Mouse (Mus musculus): Measurements from ENCODE around the gene Btbd9. TPM values are rescaled to one million over a fixed set of nuclear protein-coding genes. Genes with fewer than 3 reads are reported as not detected.

The Btbd9 gene
- polyA plus RNA-seq, 1 experiment, result 15.3 TPM

GRCm38 (mm10) chr17:30570971-30571370, 5.3 kb downstream of the Btbd9 start:
- Histone ChIP-seq H3K36me3 (ENCODE audit: control insufficient read depth, insufficient read depth) (no peaks in the 10 kb centered on the region), H3K27me3 (ENCODE audit: control insufficient read depth, insufficient read depth, insufficient read length) (no peaks in the 10 kb centered on the region), H3ac (ENCODE audit: control insufficient read depth, insufficient read length, low read depth) (no peak overlapping the region), H3K79me2 (ENCODE audit: control insufficient read depth, insufficient read depth) (peaks cover 24% of the 10 kb centered on the region), H3K79me3 (ENCODE audit: low read depth) (no peaks in the 10 kb centered on the region), H3K4me3 (ENCODE audit: insufficient read depth, poor library complexity, severe bottlenecking) (no peak overlapping the region)
- TF ChIP-seq FOSL1 (IDR thresholded peaks at IDR 0.05; ENCODE audit: insufficient read depth, low read length, poor library complexity, severe bottlenecking) (no peak), MYOG (IDR thresholded peaks at IDR 0.05; ENCODE audit: control insufficient read depth, extremely low read depth, insufficient read length) (no peak), CEBPB (IDR thresholded peaks at IDR 0.05; ENCODE audit: low read depth) (no peak), CTCF (IDR thresholded peaks at IDR 0.05; ENCODE audit: control insufficient read depth, insufficient read depth, insufficient read length) (no peak), MAX (IDR thresholded peaks at IDR 0.05) (no peak), USF1 (IDR thresholded peaks at IDR 0.05; ENCODE audit: low read depth) (no peak), MYOD1 (IDR thresholded peaks at IDR 0.05; ENCODE audit: control insufficient read depth, insufficient read length, low read depth) (no peak)

DNA sequence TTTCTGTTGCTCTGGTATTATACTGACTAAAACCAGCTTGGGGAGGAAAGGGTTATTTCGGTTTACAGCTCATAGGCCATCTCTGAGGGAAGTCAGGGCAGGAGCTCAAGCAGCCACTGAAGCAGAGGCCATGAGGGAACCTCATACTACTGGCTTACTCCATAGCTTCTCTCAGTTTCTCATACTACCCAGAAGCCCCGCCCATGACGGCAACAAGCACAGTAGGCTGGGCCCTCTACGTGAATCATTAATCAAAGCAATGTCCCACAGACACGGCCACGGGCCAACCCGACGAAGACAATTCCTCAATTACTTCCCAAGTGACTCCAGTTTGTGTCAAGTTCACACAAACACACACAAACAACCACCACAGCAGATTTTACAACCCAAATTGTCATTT, 6.1 kb downstream of the Btbd9 start:
- TF ChIP-seq MAX (IDR thresholded peaks at IDR 0.05), result no peak
- TF ChIP-seq MYOG (IDR thresholded peaks at IDR 0.05; ENCODE audit: control insufficient read depth, extremely low read depth, insufficient read length), result no peak
- no peak for TF ChIP-seq CEBPB (IDR thresholded peaks at IDR 0.05; ENCODE audit: low read depth)
- no peak for TF ChIP-seq USF1 (IDR thresholded peaks at IDR 0.05; ENCODE audit: low read depth)
- no peak for TF ChIP-seq MYOD1 (IDR thresholded peaks at IDR 0.05; ENCODE audit: control insufficient read depth, insufficient read length, low read depth)
- no peak for TF ChIP-seq CTCF (IDR thresholded peaks at IDR 0.05; ENCODE audit: control insufficient read depth, insufficient read depth, insufficient read length)
- no peak for TF ChIP-seq FOSL1 (IDR thresholded peaks at IDR 0.05; ENCODE audit: insufficient read depth, low read length, poor library complexity, severe bottlenecking)
- no peaks in the 10 kb centered on the region for H3K27me3 ChIP-seq (ENCODE audit: control insufficient read depth, insufficient read depth, insufficient read length)
- H3K79me2 ChIP-seq (ENCODE audit: control insufficient read depth, insufficient read depth), result peaks cover 20% of the 10 kb centered on the region
- H3ac ChIP-seq (ENCODE audit: control insufficient read depth, insufficient read length, low read depth), result no peak overlapping the region
- no peak overlapping the region for H3K4me3 ChIP-seq (ENCODE audit: insufficient read depth, poor library complexity, severe bottlenecking)
- no peaks in the 10 kb centered on the region for H3K36me3 ChIP-seq (ENCODE audit: control insufficient read depth, insufficient read depth)
- no peaks in the 10 kb centered on the region for H3K79me3 ChIP-seq (ENCODE audit: low read depth)

GRCm38 (mm10) chr17:30568473-30568872, 7.8 kb downstream of the Btbd9 start:
- no peaks in the 10 kb centered on the region for H3K36me3 ChIP-seq (ENCODE audit: control insufficient read depth, insufficient read depth)
- no peaks in the 10 kb centered on the region for H3K79me3 ChIP-seq (ENCODE audit: low read depth)
- H3K27me3 ChIP-seq (ENCODE audit: control insufficient read depth, insufficient read depth, insufficient read length), result no peaks in the 10 kb centered on the region
- no peak for TF ChIP-seq MYOD1 (IDR thresholded peaks at IDR 0.05; ENCODE audit: control insufficient read depth, insufficient read length, low read depth)
- no peak for TF ChIP-seq MYOG (IDR thresholded peaks at IDR 0.05; ENCODE audit: control insufficient read depth, extremely low read depth, insufficient read length)
- no peak for TF ChIP-seq CEBPB (IDR thresholded peaks at IDR 0.05; ENCODE audit: low read depth)
- no peak for TF ChIP-seq FOSL1 (IDR thresholded peaks at IDR 0.05; ENCODE audit: insufficient read depth, low read length, poor library complexity, severe bottlenecking)
- no peak for TF ChIP-seq USF1 (IDR thresholded peaks at IDR 0.05; ENCODE audit: low read depth)
- TF ChIP-seq CTCF (IDR thresholded peaks at IDR 0.05; ENCODE audit: control insufficient read depth, insufficient read depth, insufficient read length), result no peak
- TF ChIP-seq MAX (IDR thresholded peaks at IDR 0.05), result no peak
- H3K79me2 ChIP-seq (ENCODE audit: control insufficient read depth, insufficient read depth), result peaks cover 7% of the 10 kb centered on the region
- H3K4me3 ChIP-seq (ENCODE audit: insufficient read depth, poor library complexity, severe bottlenecking), result no peak overlapping the region
- no peak overlapping the region for H3ac ChIP-seq (ENCODE audit: control insufficient read depth, insufficient read length, low read depth)

- Histone ChIP-seq H3ac (ENCODE audit: control insufficient read depth, insufficient read length, low read depth) (no peak overlapping the region), H3K79me2 (ENCODE audit: control insufficient read depth, insufficient read depth) (no peaks in the 10 kb centered on the region), H3K79me3 (ENCODE audit: low read depth) (no peaks in the 10 kb centered on the region), H3K27me3 (ENCODE audit: control insufficient read depth, insufficient read depth, insufficient read length) (no peaks in the 10 kb centered on the region), H3K4me3 (ENCODE audit: insufficient read depth, poor library complexity, severe bottlenecking) (no peak overlapping the region), H3K36me3 (ENCODE audit: control insufficient read depth, insufficient read depth) (no peaks in the 10 kb centered on the region)
- TF ChIP-seq MYOD1 (IDR thresholded peaks at IDR 0.05; ENCODE audit: control insufficient read depth, insufficient read length, low read depth) (no peak), FOSL1 (IDR thresholded peaks at IDR 0.05; ENCODE audit: insufficient read depth, low read length, poor library complexity, severe bottlenecking) (no peak), CEBPB (IDR thresholded peaks at IDR 0.05; ENCODE audit: low read depth) (no peak), MYOG (IDR thresholded peaks at IDR 0.05; ENCODE audit: control insufficient read depth, extremely low read depth, insufficient read length) (no peak), MAX (IDR thresholded peaks at IDR 0.05) (no peak), USF1 (IDR thresholded peaks at IDR 0.05; ENCODE audit: low read depth) (no peak), CTCF (IDR thresholded peaks at IDR 0.05; ENCODE audit: control insufficient read depth, insufficient read depth, insufficient read length) (no peak)
Observed at GRCm38 (mm10) chr17:30564971-30565370, 11.3 kb downstream of the Btbd9 start.

DNA sequence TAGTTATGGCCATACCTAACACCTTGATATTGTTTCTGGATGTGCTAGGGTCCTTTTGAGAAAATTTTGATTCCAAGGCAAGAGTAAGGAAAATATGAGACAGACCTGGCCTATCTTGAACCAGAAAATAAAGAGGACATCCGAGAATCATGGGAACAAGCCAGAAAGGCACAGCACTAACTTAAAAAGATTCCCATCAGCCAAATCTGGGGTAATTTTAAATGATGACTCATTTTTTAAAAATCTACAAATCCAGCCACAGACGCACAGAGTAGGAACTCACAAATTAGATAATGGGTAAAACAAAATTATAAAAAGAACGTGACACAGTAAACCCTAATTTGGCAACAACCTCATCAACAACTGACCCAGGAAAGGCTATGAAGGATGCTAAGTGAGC, 11.9 kb downstream of the Btbd9 start:
- Histone ChIP-seq H3K79me3 (ENCODE audit: low read depth) (no peaks in the 10 kb centered on the region), H3K36me3 (ENCODE audit: control insufficient read depth, insufficient read depth) (no peaks in the 10 kb centered on the region), H3K27me3 (ENCODE audit: control insufficient read depth, insufficient read depth, insufficient read length) (no peaks in the 10 kb centered on the region), H3K79me2 (ENCODE audit: control insufficient read depth, insufficient read depth) (no peaks in the 10 kb centered on the region), H3ac (ENCODE audit: control insufficient read depth, insufficient read length, low read depth) (no peak overlapping the region), H3K4me3 (ENCODE audit: insufficient read depth, poor library complexity, severe bottlenecking) (no peak overlapping the region)
- TF ChIP-seq CEBPB (IDR thresholded peaks at IDR 0.05; ENCODE audit: low read depth), result no peak
- TF ChIP-seq FOSL1 (IDR thresholded peaks at IDR 0.05; ENCODE audit: insufficient read depth, low read length, poor library complexity, severe bottlenecking), result no peak

DNA sequence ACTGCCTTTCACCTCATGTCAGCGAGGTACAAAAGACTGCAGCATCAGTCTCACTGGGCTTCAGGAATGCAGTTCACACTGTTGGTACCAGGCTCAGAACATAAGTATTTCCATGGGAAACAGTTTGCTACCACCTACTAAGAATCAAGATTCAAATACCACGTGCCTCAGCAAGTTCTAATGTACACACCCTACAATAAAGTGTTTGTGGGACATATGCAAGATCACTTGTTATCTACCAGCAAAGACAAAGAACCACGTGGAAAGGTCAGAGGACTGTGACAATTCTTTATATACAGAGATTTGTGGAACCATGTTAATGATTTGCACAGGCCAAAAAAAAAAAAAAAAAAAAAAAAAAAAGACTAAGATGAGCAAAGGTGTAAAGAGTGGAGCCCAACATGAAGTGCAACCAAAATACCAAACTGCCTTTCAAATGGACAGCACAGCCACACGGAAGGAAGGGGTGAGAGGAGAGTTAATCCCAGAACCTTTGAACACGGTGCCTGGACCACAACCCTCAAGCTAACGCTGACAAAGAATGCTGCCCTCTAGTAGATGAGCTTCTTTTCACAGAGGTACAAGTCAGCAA, 12.7 kb downstream of the Btbd9 start:
- no peaks in the 10 kb centered on the region for H3K79me3 ChIP-seq (ENCODE audit: low read depth)
- TF ChIP-seq MYOG (IDR thresholded peaks at IDR 0.05; ENCODE audit: control insufficient read depth, extremely low read depth, insufficient read length) (no peak), USF1 (IDR thresholded peaks at IDR 0.05; ENCODE audit: low read depth) (no peak), CTCF (IDR thresholded peaks at IDR 0.05; ENCODE audit: control insufficient read depth, insufficient read depth, insufficient read length) (no peak), FOSL1 (IDR thresholded peaks at IDR 0.05; ENCODE audit: insufficient read depth, low read length, poor library complexity, severe bottlenecking) (no peak), MYOD1 (IDR thresholded peaks at IDR 0.05; ENCODE audit: control insufficient read depth, insufficient read length, low read depth) (no peak), MAX (IDR thresholded peaks at IDR 0.05) (no peak), CEBPB (IDR thresholded peaks at IDR 0.05; ENCODE audit: low read depth) (no peak)
- no peak overlapping the region for H3ac ChIP-seq (ENCODE audit: control insufficient read depth, insufficient read length, low read depth)
- H3K36me3 ChIP-seq (ENCODE audit: control insufficient read depth, insufficient read depth), result no peaks in the 10 kb centered on the region
- no peaks in the 10 kb centered on the region for H3K79me2 ChIP-seq (ENCODE audit: control insufficient read depth, insufficient read depth)
- H3K27me3 ChIP-seq (ENCODE audit: control insufficient read depth, insufficient read depth, insufficient read length), result no peaks in the 10 kb centered on the region
- H3K4me3 ChIP-seq (ENCODE audit: insufficient read depth, poor library complexity, severe bottlenecking), result no peak overlapping the region

Data from C2C12 (cell line).